Mouse (Mus musculus): ENCODE data around the gene Tmem178b.

- TF ChIP-seq CTCF (IDR thresholded peaks at IDR 0.05; ENCODE audit: insufficient read depth, low read length) (no peak), POLR2A (IDR thresholded peaks at IDR 0.05; ENCODE audit: borderline replicate concordance, extremely low read depth, low read depth, low read length) (no peak)
These were observed 218.2 kb downstream of the Tmem178b start for GRCm38 (mm10) chr6:40091250-40091651.
